Mouse (Mus musculus): ENCODE measurements at regions not wholly inside any gene's neighbourhood (a gene's known extent, or its start where the extent isn't known, plus 50 kb on each side); places are given as distances from the start of the nearest gene placed in this dataset.

DNA sequence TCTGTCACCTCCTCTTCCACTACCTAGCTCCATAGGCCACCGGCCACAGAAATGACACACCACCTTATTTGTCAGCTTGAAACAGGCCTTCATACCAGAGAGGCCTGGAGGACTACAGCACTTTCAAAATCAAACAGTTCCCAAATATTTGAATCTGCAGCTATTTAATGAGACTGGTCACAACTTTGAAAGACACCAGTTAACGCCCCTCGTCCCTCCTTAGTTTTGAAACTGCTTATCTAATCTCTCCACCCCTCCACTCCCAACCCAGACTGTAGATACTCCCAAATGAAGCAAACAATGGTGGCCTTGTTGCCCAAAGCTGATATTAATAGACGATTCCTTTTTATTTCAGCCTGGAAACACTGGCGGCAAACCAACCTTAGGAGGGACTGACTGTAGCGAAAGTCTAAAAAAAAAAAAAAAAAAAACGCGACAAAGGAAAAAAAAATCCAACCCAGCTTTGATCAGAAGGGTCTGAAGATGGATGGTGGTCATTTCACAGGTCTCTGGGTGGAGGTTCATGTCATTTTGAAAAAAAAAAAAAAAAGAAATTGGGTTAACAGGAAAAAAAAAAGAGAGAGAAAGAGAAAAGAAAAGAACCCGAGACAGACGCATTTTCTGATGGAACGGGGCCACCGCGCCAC is 80.8 kb downstream of the Hes1 start:
- Histone ChIP-seq H3K4me1 (peaks cover 24% of the 10 kb centered on the region), H3K27ac (peak overlapping the region; percentile 51; the same call in 1 of the 2 replicates), H3K36me3 (replicated peaks) (no peaks in the 10 kb centered on the region), H3K27me3 (ENCODE audit: poor library complexity, severe bottlenecking) (peaks cover 85% of the 10 kb centered on the region), H3K4me3 (peak overlapping the region; percentile 30; the same call in 1 of the 2 replicates), H3K9me3 (no peaks in the 10 kb centered on the region)
- no peak for DNase-seq (ENCODE audit: extremely low spot score, low spot score)
- 26% methylated on average over 13 of the region's 13 CpGs for WGBS

GRCm38 (mm10) chr16:30145465-30146207 is 81.5 kb downstream of the Hes1 start:
- Histone ChIP-seq H3K4me3 (peak overlapping the region; percentile 30; the same call in 1 of the 2 replicates), H3K36me3 (replicated peaks) (no peaks in the 10 kb centered on the region), H3K9me3 (no peaks in the 10 kb centered on the region), H3K27me3 (ENCODE audit: poor library complexity, severe bottlenecking) (peaks cover 83% of the 10 kb centered on the region), H3K4me1 (peaks cover 24% of the 10 kb centered on the region), H3K27ac (peak overlapping the region; percentile 51; the same call in 1 of the 2 replicates)
- DNase-seq (ENCODE audit: extremely low spot score, low spot score) = peak; percentile 51
- WGBS = 12% methylated on average over 16 of the region's 16 CpGs

- no peaks in the 10 kb centered on the region for H3K9me3 ChIP-seq
- peaks cover 24% of the 10 kb centered on the region for H3K4me1 ChIP-seq
- H3K27me3 ChIP-seq (ENCODE audit: poor library complexity, severe bottlenecking) = peaks cover 83% of the 10 kb centered on the region
- WGBS = 50% methylated on average over 1 of the region's 1 CpGs
- no peak overlapping the region for H3K27ac ChIP-seq
- H3K4me3 ChIP-seq = no peak overlapping the region
- H3K36me3 ChIP-seq (replicated peaks) = no peaks in the 10 kb centered on the region
- no peak for DNase-seq (ENCODE audit: extremely low spot score, low spot score)
Observed at GRCm38 (mm10) chr16:30146208-30146525, 82.0 kb downstream of the Hes1 start.

- DNase-seq (ENCODE audit: extremely low spot score, low spot score) = no peak
- Histone ChIP-seq H3K36me3 (replicated peaks) (no peaks in the 10 kb centered on the region), H3K4me3 (no peak overlapping the region), H3K9me3 (no peaks in the 10 kb centered on the region), H3K27me3 (ENCODE audit: poor library complexity, severe bottlenecking) (peaks cover 80% of the 10 kb centered on the region), H3K27ac (no peak overlapping the region), H3K4me1 (peaks cover 24% of the 10 kb centered on the region)
- 88% methylated on average over 4 of the region's 4 CpGs for WGBS
Observed at GRCm38 (mm10) chr16:30147296-30147695, 83.1 kb downstream of the Hes1 start.

GRCm38 (mm10) chr16:30151104-30151503 is 86.9 kb downstream of the Hes1 start:
- no peaks in the 10 kb centered on the region for H3K36me3 ChIP-seq (replicated peaks)
- H3K27me3 ChIP-seq (ENCODE audit: poor library complexity, severe bottlenecking) = peaks cover 72% of the 10 kb centered on the region
- WGBS = 87% methylated on average over 3 of the region's 3 CpGs

GRCm38 (mm10) chr16:30155070-30155469 is 90.9 kb downstream of the Hes1 start:
- H3K4me1 ChIP-seq = peaks cover 39% of the 10 kb centered on the region
- H3K9me3 ChIP-seq = peaks cover 7% of the 10 kb centered on the region; the same call in 1 of the 2 replicates
- H3K27ac ChIP-seq = peak overlapping the region; percentile 62
- H3K27me3 ChIP-seq (ENCODE audit: poor library complexity, severe bottlenecking) = peaks cover 54% of the 10 kb centered on the region
- WGBS = 30% methylated on average over 6 of the region's 6 CpGs
- no peaks in the 10 kb centered on the region for H3K36me3 ChIP-seq (replicated peaks)
- H3K4me3 ChIP-seq = no peak overlapping the region
- no peak for DNase-seq (ENCODE audit: extremely low spot score, low spot score)

More at GRCm38 (mm10) chr16:30151104-30151503, 86.9 kb downstream of the Hes1 start:
- DNase-seq (ENCODE audit: extremely low spot score, low spot score) = no peak
- Histone ChIP-seq H3K4me3 (no peak overlapping the region), H3K27ac (no peak overlapping the region), H3K9me3 (no peaks in the 10 kb centered on the region), H3K4me1 (peaks cover 25% of the 10 kb centered on the region)

DNA sequence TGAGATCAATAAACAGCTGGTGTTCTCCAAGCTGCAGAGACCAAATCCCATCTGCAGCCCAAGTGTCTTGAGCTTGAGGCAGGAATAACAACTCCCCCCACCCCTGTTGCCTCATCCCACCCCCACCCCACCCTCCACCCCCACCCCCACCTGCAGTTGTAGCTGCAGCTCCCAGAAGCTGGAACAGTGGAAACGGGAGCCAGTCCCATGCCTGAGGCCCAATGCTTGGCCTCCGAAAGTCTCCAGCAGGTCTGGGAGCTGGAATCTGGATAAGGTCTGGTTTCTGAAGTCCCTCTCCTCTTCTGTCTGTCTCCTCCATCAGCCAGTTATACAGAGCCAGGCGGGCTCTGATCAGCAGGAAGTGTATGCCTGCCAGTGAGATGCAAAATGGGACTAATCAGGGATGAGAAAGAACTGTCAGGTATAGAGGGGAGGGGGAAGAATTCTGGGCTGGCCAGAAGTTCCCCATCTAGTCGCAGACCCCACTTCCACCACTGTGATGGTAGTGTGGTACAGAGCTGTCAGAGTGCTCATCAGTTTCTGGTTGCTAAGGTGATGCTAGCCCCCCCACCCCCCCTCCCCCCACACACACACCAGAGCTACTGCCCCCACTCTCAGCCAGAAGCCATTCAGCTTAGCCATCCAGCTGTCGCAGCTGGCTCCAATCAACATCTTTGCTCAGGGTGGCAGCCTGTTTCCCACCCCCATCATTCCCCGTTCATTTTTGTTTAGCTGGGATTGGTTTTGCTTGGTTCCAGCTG is 91.5 kb downstream of the Hes1 start:
- peaks cover 7% of the 10 kb centered on the region; the same call in 1 of the 2 replicates for H3K9me3 ChIP-seq
- 9% methylated on average over 6 of the region's 6 CpGs for WGBS
- no peak overlapping the region; the same call in 1 of the 2 replicates for H3K4me3 ChIP-seq
- H3K36me3 ChIP-seq (replicated peaks) = no peaks in the 10 kb centered on the region
- H3K4me1 ChIP-seq = peaks cover 44% of the 10 kb centered on the region
- H3K27me3 ChIP-seq (ENCODE audit: poor library complexity, severe bottlenecking) = peaks cover 48% of the 10 kb centered on the region
- DNase-seq (ENCODE audit: extremely low spot score, low spot score) = peak; percentile 41
- peak overlapping the region; percentile 62 for H3K27ac ChIP-seq

DNA sequence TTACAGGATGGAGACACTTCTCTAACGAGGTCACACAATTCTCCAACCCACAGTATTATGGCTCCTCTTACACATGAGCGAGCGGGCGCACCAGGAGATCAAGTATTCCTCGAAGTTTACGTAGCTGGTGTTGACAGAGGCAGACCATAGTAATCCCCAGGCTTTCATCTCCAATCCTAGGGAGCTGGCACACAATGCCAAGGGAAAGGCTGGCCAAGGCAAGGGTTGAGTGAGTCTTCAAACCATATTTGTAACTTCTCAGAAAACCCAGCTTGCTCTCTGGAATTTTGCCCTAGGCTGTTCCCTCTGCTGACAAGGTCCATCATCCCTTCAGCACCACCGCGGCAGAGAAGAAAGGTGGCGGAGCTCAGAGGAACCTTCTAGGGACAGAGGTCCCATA is 94.0 kb downstream of the Hes1 start:
- WGBS = 85% methylated on average over 9 of the region's 9 CpGs
- no peak for DNase-seq (ENCODE audit: extremely low spot score, low spot score)
- Histone ChIP-seq H3K9me3 (peaks cover 7% of the 10 kb centered on the region; the same call in 1 of the 2 replicates), H3K36me3 (replicated peaks) (no peaks in the 10 kb centered on the region), H3K27me3 (ENCODE audit: poor library complexity, severe bottlenecking) (peaks cover 34% of the 10 kb centered on the region), H3K27ac (no peak overlapping the region), H3K4me1 (peaks cover 50% of the 10 kb centered on the region), H3K4me3 (no peak overlapping the region)

DNA sequence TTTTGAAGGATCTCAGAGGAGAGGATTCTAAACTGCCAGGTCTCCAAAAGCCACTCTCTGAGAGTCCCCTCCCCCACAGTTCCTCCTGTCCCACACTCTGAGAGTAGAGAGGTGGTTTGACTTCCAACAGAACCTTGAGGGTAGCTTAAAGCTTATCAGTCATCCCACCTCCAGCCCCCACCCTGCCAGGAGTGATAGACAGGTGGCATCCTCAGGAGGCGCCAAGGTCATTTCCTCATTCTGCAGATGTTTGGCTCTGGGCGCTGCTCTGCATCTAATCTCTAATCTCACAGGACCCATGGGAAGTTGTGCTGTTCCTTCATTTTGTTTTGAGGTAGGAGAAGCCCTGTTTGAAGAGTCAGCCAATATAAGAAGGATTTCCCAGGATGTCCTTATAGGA is 96.2 kb downstream of the Hes1 start:
- Histone ChIP-seq H3K4me3 (no peak overlapping the region), H3K4me1 (peaks cover 34% of the 10 kb centered on the region), H3K9me3 (peaks cover 7% of the 10 kb centered on the region; the same call in 1 of the 2 replicates), H3K36me3 (replicated peaks) (no peaks in the 10 kb centered on the region), H3K27me3 (ENCODE audit: poor library complexity, severe bottlenecking) (peaks cover 12% of the 10 kb centered on the region), H3K27ac (no peak overlapping the region)
- 67% methylated on average over 2 of the region's 2 CpGs for WGBS
- no peak for DNase-seq (ENCODE audit: extremely low spot score, low spot score)

DNA sequence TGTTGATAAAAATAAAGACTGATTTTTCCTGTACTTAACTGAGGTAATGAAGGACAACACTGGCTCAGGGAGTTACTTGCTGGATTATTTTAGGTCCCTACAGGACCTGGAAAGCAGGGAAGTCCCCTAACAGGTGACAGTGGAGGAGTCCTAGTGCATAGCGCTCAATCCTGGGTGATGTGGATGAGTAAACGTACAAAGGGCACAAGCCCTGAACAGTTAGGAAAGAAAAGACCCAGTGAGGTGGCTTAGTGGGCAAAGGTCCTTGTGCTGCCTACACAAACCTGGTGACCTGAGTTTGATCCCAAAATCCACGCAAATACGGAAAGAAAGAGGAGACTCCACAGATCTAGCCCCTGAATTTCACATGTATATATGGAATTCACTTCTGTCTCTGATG is 99.1 kb downstream of the Hes1 start:
- WGBS = 89% methylated on average over 4 of the region's 4 CpGs
- peaks cover 7% of the 10 kb centered on the region; the same call in 1 of the 2 replicates for H3K9me3 ChIP-seq
- no peak overlapping the region for H3K4me3 ChIP-seq
- no peak for DNase-seq (ENCODE audit: extremely low spot score, low spot score)
- H3K27me3 ChIP-seq (ENCODE audit: poor library complexity, severe bottlenecking) = no peaks in the 10 kb centered on the region; the same call in 1 of the 2 replicates
- H3K4me1 ChIP-seq = peaks cover 12% of the 10 kb centered on the region
- no peaks in the 10 kb centered on the region for H3K36me3 ChIP-seq (replicated peaks)
- no peak overlapping the region for H3K27ac ChIP-seq

DNA sequence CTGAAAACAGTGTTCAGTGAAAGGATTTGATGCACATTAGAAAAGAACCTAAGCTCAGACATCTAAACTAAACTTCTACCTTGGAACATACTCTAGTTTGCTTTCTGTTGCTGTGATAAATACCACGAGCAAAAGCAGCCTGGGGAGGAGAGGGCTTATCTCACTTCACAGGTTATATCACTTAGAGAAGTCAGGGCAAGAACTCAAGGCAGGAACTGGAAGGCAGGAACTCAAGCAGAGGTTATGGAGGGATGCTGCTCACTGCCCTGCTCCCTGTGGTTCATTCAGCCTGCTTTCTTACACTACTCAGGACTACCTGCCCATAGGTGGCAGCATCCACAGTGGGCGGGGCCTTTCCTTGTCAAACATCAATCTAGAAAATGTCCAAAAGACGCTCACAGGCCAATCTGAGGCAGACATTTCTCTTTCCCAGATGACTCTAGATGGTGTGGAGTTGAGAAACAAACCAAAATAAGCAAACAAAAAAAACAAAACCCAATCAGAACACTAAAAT is 101.5 kb downstream of the Hes1 start:
- no peak overlapping the region for H3K27ac ChIP-seq
- no peak for DNase-seq (ENCODE audit: extremely low spot score, low spot score)
- H3K27me3 ChIP-seq (ENCODE audit: poor library complexity, severe bottlenecking) = peaks cover 14% of the 10 kb centered on the region
- no peaks in the 10 kb centered on the region for H3K36me3 ChIP-seq (replicated peaks)
- H3K4me3 ChIP-seq = no peak overlapping the region
- peaks cover 5% of the 10 kb centered on the region for H3K4me1 ChIP-seq
- H3K9me3 ChIP-seq = no peaks in the 10 kb centered on the region
- WGBS = 82% methylated on average over 3 of the region's 3 CpGs

DNA sequence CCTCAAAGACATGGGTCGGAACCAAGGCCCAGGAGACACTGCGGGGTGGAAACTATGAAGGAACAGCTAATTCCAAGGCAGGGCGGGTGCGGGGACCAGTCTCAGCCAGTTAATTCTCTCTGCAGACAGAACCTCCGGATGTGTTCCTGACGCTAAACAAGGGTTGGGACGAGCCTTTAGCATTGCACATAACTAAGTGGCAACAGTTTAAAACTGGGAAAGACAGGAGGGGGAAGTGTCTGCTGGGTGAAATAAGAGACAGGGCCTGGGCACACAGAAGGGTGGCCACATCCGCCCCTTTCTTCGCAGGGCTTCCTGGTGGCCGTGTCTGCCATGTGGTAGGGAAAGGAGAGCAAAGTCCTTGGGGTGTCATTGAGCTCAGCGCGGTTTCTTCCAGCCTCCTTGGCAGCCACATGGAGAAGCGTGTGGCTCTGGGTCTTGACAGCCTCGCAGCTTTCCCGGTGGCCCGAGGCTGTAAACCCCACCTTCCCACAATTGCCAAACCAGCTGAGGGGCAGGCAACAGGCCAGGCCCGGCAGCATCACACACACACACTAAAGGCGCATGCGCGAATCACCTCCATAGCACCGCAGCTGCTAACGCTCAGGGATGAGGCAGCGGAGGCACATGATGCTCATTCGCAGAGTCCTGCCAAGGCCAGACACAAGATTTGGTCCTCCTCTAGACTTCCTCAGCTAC is 95.8 kb downstream of the Cpn2 start:
- H3K36me3 ChIP-seq (replicated peaks) = no peaks in the 10 kb centered on the region
- no peak overlapping the region for H3K4me3 ChIP-seq
- whole genome bisulfite sequencing = 81% methylated on average over 24 of the region's 24 CpGs
- H3K27me3 ChIP-seq (ENCODE audit: poor library complexity, severe bottlenecking) = peaks cover 63% of the 10 kb centered on the region
- H3K27ac ChIP-seq = no peak overlapping the region
- H3K4me1 ChIP-seq = peaks cover 39% of the 10 kb centered on the region
- no peaks in the 10 kb centered on the region for H3K9me3 ChIP-seq
- DNase-seq (ENCODE audit: extremely low spot score, low spot score) = no peak
